ENCODE assay signal across 9 mouse cellular contexts in genomic region chr2:168981448-168981847, GRCm38 (mm10). TPM values are rescaled to one million over a fixed set of nuclear protein-coding genes. Genes with fewer than 3 reads are reported as not detected.
DNase-seq lines count a peak whose midpoint lies in the region; ATAC-seq lines count a peak whose summit lies in the region.
"Had no signal": no experiment of that assay in that cellular context is flagged by ENCODE, and none has a peak within 500 bp of the region (broad histone marks: within the 10 kb centered on the region; RNA-seq: fewer than 3 reads in every experiment).

No protein-coding gene starts in this region.

- H3K4me2 ChIP-seq in heart, embryonic 12.5 days: peak overlapping the region; percentile 38
- H3K4me2 ChIP-seq in midbrain, embryonic 11.5 days: 0 out of 2 replicates have a peak overlapping the region, but pooled peaks have one; percentile 14
- H3K4me2 ChIP-seq in midbrain, embryonic 16.5 days (ENCODE audit: low read length): no peak overlapping the region; the same call in 1 of the 2 replicates
- peak overlapping the region; percentile 18; the same call in 1 of the 2 replicates for H3K4me2 ChIP-seq in hindbrain, embryonic 16.5 days (ENCODE audit: low read length)
- H3K4me2 ChIP-seq: limb, embryonic 12.5 days had no signal

- no peaks in the 10 kb centered on the region for H3K36me3 ChIP-seq in heart, embryonic 12.5 days
- H3K36me3 ChIP-seq in midbrain, embryonic 11.5 days (ENCODE audit: control insufficient read depth, insufficient read depth, low read length): no peaks in the 10 kb centered on the region
- H3K36me3 ChIP-seq in midbrain, embryonic 16.5 days (ENCODE audit: control insufficient read depth, insufficient read depth, low read length): no peaks in the 10 kb centered on the region
- H3K36me3 ChIP-seq in hindbrain, embryonic 16.5 days (ENCODE audit: control insufficient read depth, insufficient read depth, low read length): no peaks in the 10 kb centered on the region
- H3K36me3 ChIP-seq: limb, embryonic 12.5 days had no signal

- H3K27me3 ChIP-seq in heart, embryonic 12.5 days (replicated peaks): no peaks in the 10 kb centered on the region
- no peaks in the 10 kb centered on the region for H3K27me3 ChIP-seq in midbrain, embryonic 11.5 days (ENCODE audit: control insufficient read depth, insufficient read depth, low read length)
- no peaks in the 10 kb centered on the region for H3K27me3 ChIP-seq in midbrain, embryonic 16.5 days (ENCODE audit: control insufficient read depth, insufficient read depth, low read depth, low read length)
- no peaks in the 10 kb centered on the region for H3K27me3 ChIP-seq in hindbrain, embryonic 16.5 days (replicated peaks; ENCODE audit: control insufficient read depth, insufficient read depth, low read length)
- H3K27me3 ChIP-seq: limb, embryonic 12.5 days had no signal

- ATAC-seq in heart, embryonic 12.5 days (ENCODE audit: insufficient number of reproducible peaks, low FRiP score): no peak
- ATAC-seq in midbrain, embryonic 11.5 days (ENCODE audit: low FRiP score): no peak
- no peak for ATAC-seq in midbrain, embryonic 16.5 days
- no peak for ATAC-seq in hindbrain, embryonic 16.5 days

- WGBS in heart, embryonic 12.5 days: 66% methylated on average over 12 of the region's 12 CpGs
- WGBS in midbrain, embryonic 11.5 days: 70% methylated on average over 12 of the region's 12 CpGs
- 71% methylated on average over 12 of the region's 12 CpGs for WGBS in midbrain, embryonic 16.5 days
- WGBS in hindbrain, embryonic 16.5 days: 77% methylated on average over 12 of the region's 12 CpGs

- H3K9me3 ChIP-seq in heart, embryonic 12.5 days (replicated peaks): 0 out of 2 replicates have a peak, but pooled peaks cover 3% of the 10 kb centered on the region
- H3K9me3 ChIP-seq in midbrain, embryonic 11.5 days (ENCODE audit: control insufficient read depth, low read length): no peaks in the 10 kb centered on the region
- peaks cover 12% of the 10 kb centered on the region; the same call in 1 of the 2 replicates for H3K9me3 ChIP-seq in midbrain, embryonic 16.5 days (replicated peaks; ENCODE audit: control insufficient read depth, low read length, poor library complexity, severe bottlenecking)
- no peaks in the 10 kb centered on the region for H3K9me3 ChIP-seq in hindbrain, embryonic 16.5 days (ENCODE audit: control insufficient read depth, low read length)
- H3K9me3 ChIP-seq: limb, embryonic 12.5 days had no signal

- peak overlapping the region; percentile 27; the same call in 1 of the 2 replicates for H3K4me3 ChIP-seq in heart, embryonic 12.5 days
- no peak overlapping the region for H3K4me3 ChIP-seq in midbrain, embryonic 11.5 days (ENCODE audit: low read depth, low read length)
- H3K4me3 ChIP-seq in midbrain, embryonic 16.5 days (ENCODE audit: low read depth, low read length): no peak overlapping the region
- H3K4me3 ChIP-seq in hindbrain, embryonic 16.5 days (ENCODE audit: low read length): peak overlapping the region; percentile 5; the same call in 1 of the 2 replicates
- H3K4me3 ChIP-seq: limb, embryonic 12.5 days had no signal

- H3K4me1 ChIP-seq in heart, embryonic 12.5 days (replicated peaks): 0 out of 2 replicates have a peak, but pooled peaks cover 5% of the 10 kb centered on the region
- H3K4me1 ChIP-seq in midbrain, embryonic 11.5 days (ENCODE audit: control insufficient read depth, insufficient read depth, low read length): no peaks in the 10 kb centered on the region
- H3K4me1 ChIP-seq in midbrain, embryonic 16.5 days (ENCODE audit: control insufficient read depth, insufficient read depth, low read length): no peaks in the 10 kb centered on the region
- H3K4me1 ChIP-seq in hindbrain, embryonic 16.5 days (ENCODE audit: control insufficient read depth, insufficient read depth, low read depth, low read length): no peaks in the 10 kb centered on the region

- no peak overlapping the region for H3K27ac ChIP-seq in heart, embryonic 12.5 days (ENCODE audit: poor library complexity, severe bottlenecking)
- no peak overlapping the region for H3K27ac ChIP-seq in midbrain, embryonic 11.5 days (ENCODE audit: low read depth, low read length)
- H3K27ac ChIP-seq in midbrain, embryonic 16.5 days (ENCODE audit: low read length): no peak overlapping the region
- no peak overlapping the region for H3K27ac ChIP-seq in hindbrain, embryonic 16.5 days (ENCODE audit: low read depth, low read length)
- H3K27ac ChIP-seq: limb, embryonic 12.5 days had no signal

- no peak overlapping the region for H3K9ac ChIP-seq in heart, embryonic 12.5 days
- H3K9ac ChIP-seq in midbrain, embryonic 11.5 days (ENCODE audit: low read length): no peak overlapping the region
- no peak overlapping the region for H3K9ac ChIP-seq in midbrain, embryonic 16.5 days (ENCODE audit: low read depth, low read length)
- H3K9ac ChIP-seq in hindbrain, embryonic 16.5 days (ENCODE audit: low read depth, low read length): no peak overlapping the region
- H3K9ac ChIP-seq: limb, embryonic 12.5 days had no signal

- DNase-seq in heart, adult 18-20 months: no peak
- peak; percentile 53 for DNase-seq in midbrain, embryonic 11.5 days (ENCODE audit: low spot score, missing footprints)
- DNase-seq in ovary, postnatal 10 days (ENCODE audit: low spot score): no peak
- no peak for DNase-seq in spleen, postnatal 14 days (ENCODE audit: low spot score in 2 of 2)
- no peak for DNase-seq in cerebellum, postnatal 14 days

RNA-seq across cellular contexts. Expression of gene Zfp64, which starts 26.1 kb away (rescaled TPM):
- polyA plus RNA-seq in heart, embryonic 12.5 days (2016; fragmentation: Nextera tagmentation; extraction: Ambion mirVana): 20.8 and 21.0 TPM in 2 replicates
- total RNA-seq in heart, adult 18-20 months (2021): 1 to 10 TPM; 6.6 to 6.8 TPM
- polyA plus RNA-seq in midbrain, embryonic 11.5 days (2014; fragmentation: Nextera tagmentation; extraction: Ambion mirVana): 35.6 and 39.4 TPM in 2 replicates
- polyA plus RNA-seq in midbrain, embryonic 16.5 days (2015; fragmentation: Nextera tagmentation; extraction: Ambion mirVana): 42.0 and 46.0 TPM in 2 replicates
- 30.8 and 35.0 TPM in 2 replicates for polyA plus RNA-seq in hindbrain, embryonic 16.5 days (2015; fragmentation: Nextera tagmentation; extraction: Ambion mirVana)

Comparison
In these comparisons a context has a peak if more than half of its experiments do, and no peak if none do; other contexts are left out.
1. H3K4me3 ChIP-seq: peak in heart, embryonic 12.5 days (single experiment) and hindbrain, embryonic 16.5 days (single experiment); none in midbrain, embryonic 11.5 days (single experiment) and midbrain, embryonic 16.5 days (single experiment).